ENCODE assay signal across 18 mouse cellular contexts in genomic region chr2:166875561-166875960, GRCm38 (mm10). TPM values are rescaled to one million over a fixed set of nuclear protein-coding genes. Genes with fewer than 3 reads are reported as not detected.
DNase-seq lines count a peak whose midpoint lies in the region; ATAC-seq and TF ChIP-seq lines count a peak whose summit lies in the region.
"Had no signal": no experiment of that assay in that cellular context is flagged by ENCODE, and none has a peak within 500 bp of the region (broad histone marks: within the 10 kb centered on the region; RNA-seq: fewer than 3 reads in every experiment).

No protein-coding gene starts in this region.

- no peak overlapping the region for H3K4me3 ChIP-seq in liver, postnatal 0 days (ENCODE audit: low read depth, low read length)
- H3K4me3 ChIP-seq in CH12.LX (replicated peaks in 1 of 3; ENCODE audit: low read depth in 2 of 3, low read length in 2 of 3, poor library complexity in 1 of 3): no peak overlapping the region
- H3K4me3 ChIP-seq in heart, embryonic 10.5 days: no peak overlapping the region
- H3K4me3 ChIP-seq: embryonic facial prominence, embryonic 15.5 days; hindbrain, embryonic 13.5 days; limb, embryonic 15.5 days had no signal

- peak overlapping the region; percentile 73 for H3K27ac ChIP-seq in liver, postnatal 0 days (ENCODE audit: low read depth)
- no peak overlapping the region for H3K27ac ChIP-seq in CH12.LX (ENCODE audit: insufficient read depth, low read depth)
- no peak overlapping the region for H3K27ac ChIP-seq in heart, embryonic 10.5 days
- H3K27ac ChIP-seq: hindbrain, embryonic 13.5 days; stomach, postnatal 0 days had no signal

- DNase-seq in liver, postnatal 0 days: no peak
- DNase-seq in liver (no peak), CH12.LX (ENCODE audit: extremely low read depth) (peak; percentile 80)
- peak; percentile 65 to 73 for DNase-seq in cerebellum, postnatal 10 days
- DNase-seq in ovary, postnatal 14 days (ENCODE audit: low spot score): no peak
- DNase-seq in heart, embryonic 10.5 days (ENCODE audit: low spot score): no peak
- DNase-seq in frontal cortex, postnatal 14 days (ENCODE audit: low spot score in 2 of 2): no peak
- DNase-seq: adrenal gland, postnatal 14 days; kidney, postnatal 14 days; lung, adult 2 months; midbrain, embryonic 14.5 days had no signal

- TF ChIP-seq EP300 in liver, postnatal 0 days (IDR thresholded peaks at IDR 0.05; ENCODE audit: low read depth): no peak
- TF ChIP-seq EP300 in CH12.LX (IDR thresholded peaks at IDR 0.05; ENCODE audit: low read length): peak; percentile 85

- no peaks in the 10 kb centered on the region for H3K4me1 ChIP-seq in liver, postnatal 0 days (ENCODE audit: insufficient read depth)
- H3K4me1 ChIP-seq in CH12.LX (ENCODE audit: control insufficient read depth in 1 of 2, insufficient read depth in 2 of 2): peaks cover 4 to 39% of the 10 kb centered on the region in 2 experiments
- H3K4me1 ChIP-seq in heart, embryonic 10.5 days: peaks cover 7% of the 10 kb centered on the region; the same call in 1 of the 2 replicates
- H3K4me1 ChIP-seq: hindbrain, embryonic 13.5 days; limb, embryonic 15.5 days had no signal

- no peak overlapping the region for H3K9ac ChIP-seq in liver, postnatal 0 days (replicated peaks)
- no peak overlapping the region for H3K9ac ChIP-seq in CH12.LX (ENCODE audit: insufficient read depth, low read depth)
- H3K9ac ChIP-seq: embryonic facial prominence, embryonic 15.5 days; hindbrain, embryonic 13.5 days; limb, embryonic 15.5 days had no signal

- peak; percentile 49; the same call in 1 of the 2 replicates for ATAC-seq in liver, postnatal 0 days
- peak; percentile 83 for ATAC-seq in neutrophil, adult 5-6 weeks (ENCODE audit: extremely low read depth, insufficient number of reproducible peaks, low FRiP score, poor library complexity, severe bottlenecking)
- ATAC-seq: CD4-positive, CD25-positive, alpha-beta regulatory T cell, adult 4 months; intestine, postnatal 0 days had no signal

- no peaks in the 10 kb centered on the region for H3K27me3 ChIP-seq in liver, postnatal 0 days (ENCODE audit: insufficient read depth, low read length)
- H3K27me3 ChIP-seq in CH12.LX (replicated peaks): no peaks in the 10 kb centered on the region
- H3K27me3 ChIP-seq in heart, embryonic 10.5 days (ENCODE audit: insufficient read depth, poor library complexity, severe bottlenecking): no peaks in the 10 kb centered on the region
- H3K27me3 ChIP-seq: embryonic facial prominence, embryonic 15.5 days; hindbrain, embryonic 13.5 days; limb, embryonic 15.5 days had no signal

- dilution Hi-C loops in CH12.LX (cut with MboI; ENCODE audit: extremely low pct_ligation_motif_present, extremely low pct_unique_long_range_greater_than_20kb, low sequenced_read_pairs): no loop called here

- no peak for TF ChIP-seq CTCF in liver, postnatal 0 days (IDR thresholded peaks at IDR 0.05; ENCODE audit: low read depth)
- TF ChIP-seq CTCF in CH12.LX (conservative IDR thresholded peaks at IDR 0.05 in 1 of 2, IDR thresholded peaks at IDR 0.05 in 1 of 2; ENCODE audit: low read depth in 2 of 2, low read length in 2 of 2): no peak

- no peak for TF ChIP-seq POLR2A in CH12.LX (IDR thresholded peaks at IDR 0.05; ENCODE audit: low read depth, low read length)

- TF ChIP-seq RAD21 in CH12.LX (IDR thresholded peaks at IDR 0.05; ENCODE audit: low read depth, low read length): no peak

- H3K79me2 ChIP-seq in CH12.LX (replicated peaks; ENCODE audit: control insufficient read depth, extremely low read depth, insufficient read depth, poor library complexity, severe bottlenecking): no peaks in the 10 kb centered on the region

- peaks cover 62% of the 10 kb centered on the region for H3K36me3 ChIP-seq in liver, postnatal 0 days (replicated peaks; ENCODE audit: insufficient read depth, low read length)
- peaks cover 39 to 64% of the 10 kb centered on the region in 2 experiments for H3K36me3 ChIP-seq in CH12.LX (replicated peaks in 1 of 2; ENCODE audit: control insufficient read depth in 1 of 2, insufficient read depth in 1 of 2, low read length in 1 of 2)
- peaks cover 88% of the 10 kb centered on the region for H3K36me3 ChIP-seq in heart, embryonic 10.5 days

- WGBS in liver, postnatal 0 days (ENCODE audit: insufficient replicate concordance): 79% methylated on average over 6 of the region's 6 CpGs
- 90% methylated on average over 6 of the region's 6 CpGs for WGBS in heart, embryonic 10.5 days

- no peak overlapping the region for H3K4me2 ChIP-seq in liver, postnatal 0 days (ENCODE audit: low read depth, low read length)
- H3K4me2 ChIP-seq in CH12.LX (ENCODE audit: insufficient read depth, low read depth, poor library complexity, severe bottlenecking): 0 out of 2 replicates have a peak overlapping the region, but pooled peaks have one; percentile 37
- H3K4me2 ChIP-seq: embryonic facial prominence, embryonic 15.5 days; hindbrain, embryonic 13.5 days; limb, embryonic 15.5 days had no signal

- H3K9me3 ChIP-seq in liver, postnatal 0 days (ENCODE audit: low read length): no peaks in the 10 kb centered on the region
- no peaks in the 10 kb centered on the region for H3K9me3 ChIP-seq in CH12.LX (replicated peaks; ENCODE audit: low read length)
- no peaks in the 10 kb centered on the region for H3K9me3 ChIP-seq in heart, embryonic 10.5 days
- H3K9me3 ChIP-seq: embryonic facial prominence, embryonic 15.5 days; hindbrain, embryonic 13.5 days; limb, embryonic 15.5 days had no signal

- in situ Hi-C loops in CH12.LX (cut with MboI; ENCODE audit: low pct_ligation_motif_present, low pct_unique_long_range_greater_than_20kb, low sequenced_read_pairs): no loop called here

TF ChIP-seq in CH12.LX, 34 proteins besides CTCF, POLR2A, EP300 and RAD21:
- TF ChIP-seq GABPA (IDR thresholded peaks at IDR 0.05; ENCODE audit: insufficient replicate concordance, low read depth, low read length) (no peak), JUN (IDR thresholded peaks at IDR 0.05; ENCODE audit: insufficient read depth, low read depth, low read length) (peak; percentile 19; the same call in 1 of the 2 replicates), BHLHE40 (IDR thresholded peaks at IDR 0.05; ENCODE audit: low read depth, low read length) (peak; percentile 50; the same call in 1 of the 2 replicates), MEF2A (IDR thresholded peaks at IDR 0.05; ENCODE audit: borderline replicate concordance, low read depth, low read length) (peak; percentile 84), NELFE (IDR thresholded peaks at IDR 0.05; ENCODE audit: low read depth, low read length) (no peak), MAZ (IDR thresholded peaks at IDR 0.05; ENCODE audit: low read depth, low read length) (peak; percentile 54; the same call in 1 of the 2 replicates), TCF12 (IDR thresholded peaks at IDR 0.05; ENCODE audit: low read depth, low read length) (peak; percentile 93), CHD2 (IDR thresholded peaks at IDR 0.05; ENCODE audit: low read length) (no peak), USF1 (IDR thresholded peaks at IDR 0.05; ENCODE audit: low read depth, low read length) (no peak), MXI1 (IDR thresholded peaks at IDR 0.05; ENCODE audit: low read depth, low read length) (peak; percentile 60; the same call in 1 of the 2 replicates), SIN3A (IDR thresholded peaks at IDR 0.05; ENCODE audit: low read length) (peak; percentile 80), NRF1 (IDR thresholded peaks at IDR 0.05; ENCODE audit: low read depth, low read length) (no peak), IRF4 (IDR thresholded peaks at IDR 0.05; ENCODE audit: low read depth, low read length) (peak; percentile 89), ETS1 (conservative IDR thresholded peaks at IDR 0.05; ENCODE audit: low read depth, low read length) (peak; percentile 71; the same call in 1 of the 2 replicates)

RNA-seq across cellular contexts. Expression of gene Cse1l, which starts 30.3 kb away (rescaled TPM):
- 19.0 and 23.3 TPM in 2 replicates for polyA plus RNA-seq in liver, postnatal 0 days (2015; fragmentation: Nextera tagmentation; extraction: Ambion mirVana)
- total RNA-seq in CH12.LX (2012; rRNA removed): 76.0 and 101 TPM in 2 replicates
- total RNA-seq in CH12.LX (2014; rRNA removed): 165 and 167 TPM in 2 replicates
- 131 and 162 TPM in 2 replicates for polyA plus RNA-seq in CH12.LX (2012; ENCODE audit: insufficient read length, low read depth)
- 95.3 and 99.6 TPM in 2 replicates for total RNA-seq in neutrophil, adult 5-6 weeks (2017)
- polyA plus RNA-seq in heart, embryonic 10.5 days (2016; fragmentation: Nextera tagmentation; extraction: Ambion mirVana): 147 and 155 TPM in 2 replicates

Comparison
In these comparisons a context has a peak if more than half of its experiments do, and no peak if none do; other contexts are left out.
1. DNase-seq: peak in CH12.LX (single experiment) and cerebellum, postnatal 10 days (2 of 2); none in liver, postnatal 0 days (single experiment), liver (single experiment), ovary, postnatal 14 days (single experiment), heart, embryonic 10.5 days (single experiment) and frontal cortex, postnatal 14 days (0 of 2).